Mouse (Mus musculus) heart, embryonic 13.5 days (tissue): ENCODE data around the gene Ylpm1. TPM values are rescaled to one million over a fixed set of nuclear protein-coding genes. Genes with fewer than 3 reads are reported as not detected.
A peak's percentile ranks its signal among the peaks of the same experiment; 100 is the strongest.

Experiments used
- ATAC-seq: fragments of 200-750 bp; cut with Nextera tagmentation; 2 replicates; pipeline ENCODE4 v1.8.0; 2017; ENCODE audit warnings: moderate TSS enrichment; ENCODE audit not compliant: insufficient number of reproducible peaks, low FRiP score, low TSS enrichment; ENCODE audit errors: extremely low read depth
- H3K27ac ChIP-seq: fragments of 300-500 bp; sonication (generic); replicated peaks from 2 replicates; pipeline ENCODE4 v1.5.1; 2015; ENCODE audit warnings: moderate library complexity, mild to moderate bottlenecking, inconsistent platforms
- H3K27me3 ChIP-seq: fragments of 300-500 bp; sonication (generic); replicated peaks from 2 replicates; pipeline ENCODE4 v1.6.1; 2015; ENCODE audit warnings: mild to moderate bottlenecking, inconsistent platforms
- H3K36me3 ChIP-seq: fragments of 300-500 bp; sonication (generic); 2 replicates; pipeline ENCODE4 v1.6.1; 2015; ENCODE audit warnings: mild to moderate bottlenecking, inconsistent platforms
- H3K4me1 ChIP-seq: fragments of 300-500 bp; sonication (generic); 2 replicates; pipeline ENCODE4 v1.6.1; 2015; ENCODE audit warnings: inconsistent platforms
- H3K4me2 ChIP-seq: fragments of 300-500 bp; sonication (generic); 2 replicates; pipeline ENCODE4 v1.6.1; 2015; ENCODE audit warnings: inconsistent platforms, mild to moderate bottlenecking, moderate library complexity
- H3K4me3 ChIP-seq: fragments of 300-500 bp; sonication (generic); 2 replicates; pipeline ENCODE4 v1.5.1; 2015; ENCODE audit warnings: moderate library complexity, mild to moderate bottlenecking, inconsistent platforms
- H3K9ac ChIP-seq: fragments of 300-500 bp; sonication (generic); 2 replicates; pipeline ENCODE4 v1.6.1; 2015; ENCODE audit warnings: inconsistent platforms, mild to moderate bottlenecking, moderate library complexity
- H3K9me3 ChIP-seq: fragments of 300-500 bp; sonication (generic); 2 replicates; pipeline ENCODE4 v1.6.1; 2016; ENCODE audit warnings: inconsistent platforms
- WGBS: fragments of 180-500 bp; shearing (Covaris S2); methylation state at CpG from one replicate; pipeline ENCODE4 v1.1.7; 2015; ENCODE audit warnings: mixed read lengths; 5-methylcytosine and 5-hydroxymethylcytosine counted together
- polyA plus RNA-seq: library from polyadenylated mRNA; unstranded; fragments of >200 nt; fragmentation: Nextera tagmentation; extraction: Ambion mirVana; gene quantifications from 2 replicates; pipeline ENCODE4 v1.2.1, GENCODE M21; 2015

Gene Ylpm1
- polyA plus RNA-seq, 1 experiment from 2014 or later = 17.1 TPM

DNA sequence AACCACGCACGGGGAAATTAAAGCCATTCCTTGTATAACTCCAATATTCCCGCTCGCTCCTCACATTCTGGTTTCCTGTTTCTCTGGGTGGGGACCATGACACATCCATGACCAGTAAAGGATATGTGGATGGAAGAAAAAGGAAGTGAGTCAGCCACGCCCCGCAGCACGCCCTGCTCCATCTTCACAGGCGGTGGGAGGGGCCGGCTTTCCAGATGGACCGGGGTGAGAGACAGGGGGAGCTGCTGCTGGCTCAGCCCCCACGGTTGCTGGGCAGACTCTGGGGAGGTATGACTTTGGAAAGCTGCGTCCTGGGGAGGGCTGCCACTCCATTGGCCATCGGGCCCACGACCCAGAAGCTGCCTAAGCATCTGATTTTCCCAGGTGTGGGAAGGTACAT lies 97.9 kb downstream of the Ylpm1 start:
- 25% methylated on average over 14 of the region's 14 CpGs for whole genome bisulfite sequencing
- H3K9ac ChIP-seq = no peak overlapping the region
- H3K27me3 ChIP-seq = no peaks in the 10 kb centered on the region
- peaks cover 10% of the 10 kb centered on the region; the same call in 1 of the 2 replicates for H3K4me1 ChIP-seq
- no peak for ATAC-seq
- no peak overlapping the region for H3K4me2 ChIP-seq
- no peaks in the 10 kb centered on the region for H3K9me3 ChIP-seq
- H3K4me3 ChIP-seq = no peak overlapping the region
- no peak overlapping the region for H3K27ac ChIP-seq
- peaks cover 9% of the 10 kb centered on the region for H3K36me3 ChIP-seq

DNA sequence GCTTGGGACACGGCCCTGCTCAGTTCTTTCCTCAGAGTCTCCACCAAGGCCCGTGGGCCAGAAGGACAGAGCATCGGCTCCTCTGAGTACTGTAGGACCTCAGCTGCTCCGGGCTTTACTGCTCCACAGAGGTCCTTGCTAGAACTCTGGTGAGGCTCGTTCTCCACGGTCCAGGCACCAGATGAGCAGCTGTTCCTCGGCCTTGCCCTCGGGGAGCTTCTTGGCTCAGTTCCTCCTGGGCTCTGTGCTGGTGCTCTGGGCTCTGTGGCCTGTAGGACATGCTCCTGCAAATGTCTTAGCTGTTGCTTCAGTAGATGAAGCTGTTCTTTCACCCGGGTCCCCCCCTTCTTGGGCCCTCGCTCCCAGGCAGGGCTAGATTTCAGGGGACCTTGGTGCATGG lies 98.6 kb downstream of the Ylpm1 start:
- no peak for ATAC-seq
- no peak overlapping the region for H3K4me2 ChIP-seq

DNA sequence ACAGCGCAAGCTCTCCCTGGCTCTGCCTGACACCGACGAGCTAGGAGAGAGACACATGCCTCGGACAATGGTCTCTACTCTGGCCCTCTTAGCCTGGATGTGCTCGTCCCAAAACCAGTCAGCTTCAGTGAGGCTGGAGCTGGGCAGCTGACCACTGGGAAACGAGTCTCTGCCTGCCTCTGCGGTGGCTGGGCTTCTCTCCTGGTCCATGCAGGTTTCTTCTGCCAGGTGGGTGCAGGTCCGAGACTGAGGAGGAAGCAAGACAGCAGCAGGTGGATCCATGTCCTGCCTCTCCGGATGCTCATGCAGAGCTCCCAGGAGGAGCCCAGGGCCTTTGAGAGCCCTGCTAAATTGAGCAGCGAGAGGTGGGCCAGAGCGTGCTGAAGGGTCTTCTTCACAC lies 99.0 kb downstream of the Ylpm1 start:
- Histone ChIP-seq H3K9ac (no peak overlapping the region), H3K4me2 (no peak overlapping the region), H3K4me3 (no peak overlapping the region), H3K27me3 (no peaks in the 10 kb centered on the region), H3K36me3 (no peaks in the 10 kb centered on the region), H3K4me1 (peaks cover 10% of the 10 kb centered on the region; the same call in 1 of the 2 replicates), H3K27ac (no peak overlapping the region), H3K9me3 (no peaks in the 10 kb centered on the region)
- 79% methylated on average over 11 of the region's 11 CpGs for WGBS
- ATAC-seq = no peak

More for the DNA sequence above, 98.6 kb downstream of the Ylpm1 start:
- Histone ChIP-seq H3K27ac (no peak overlapping the region), H3K4me3 (no peak overlapping the region), H3K36me3 (0 out of 2 replicates have a peak, but pooled peaks cover 3% of the 10 kb centered on the region), H3K9me3 (no peaks in the 10 kb centered on the region), H3K27me3 (no peaks in the 10 kb centered on the region), H3K4me1 (peaks cover 10% of the 10 kb centered on the region; the same call in 1 of the 2 replicates), H3K9ac (no peak overlapping the region)
- 71% methylated on average over 10 of the region's 10 CpGs for WGBS

DNA sequence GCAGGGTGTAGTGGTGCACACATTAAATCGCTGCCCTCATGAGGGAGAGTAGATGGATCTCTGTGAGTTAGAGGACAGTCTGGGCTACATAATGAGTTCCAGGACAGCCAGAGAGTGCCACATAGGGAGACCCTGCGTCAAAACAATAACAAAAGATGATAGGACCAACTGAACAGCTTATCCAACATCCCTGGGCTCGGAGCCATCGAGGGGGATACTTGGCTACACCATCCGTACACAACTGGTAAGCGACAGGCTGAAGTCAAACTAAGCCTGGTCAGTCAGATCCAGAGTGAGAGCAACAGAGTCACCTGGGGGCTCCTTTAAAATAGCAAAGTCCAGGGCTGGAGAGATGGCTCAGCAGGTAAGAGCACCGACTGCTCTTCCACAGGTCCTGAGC lies 99.7 kb downstream of the Ylpm1 start:
- 83% methylated on average over 7 of the region's 7 CpGs for WGBS
- Histone ChIP-seq H3K27me3 (no peaks in the 10 kb centered on the region), H3K9me3 (no peaks in the 10 kb centered on the region), H3K4me1 (peaks cover 10% of the 10 kb centered on the region; the same call in 1 of the 2 replicates), H3K36me3 (no peaks in the 10 kb centered on the region), H3K9ac (no peak overlapping the region), H3K4me3 (no peak overlapping the region), H3K27ac (no peak overlapping the region), H3K4me2 (no peak overlapping the region)
- ATAC-seq = no peak

DNA sequence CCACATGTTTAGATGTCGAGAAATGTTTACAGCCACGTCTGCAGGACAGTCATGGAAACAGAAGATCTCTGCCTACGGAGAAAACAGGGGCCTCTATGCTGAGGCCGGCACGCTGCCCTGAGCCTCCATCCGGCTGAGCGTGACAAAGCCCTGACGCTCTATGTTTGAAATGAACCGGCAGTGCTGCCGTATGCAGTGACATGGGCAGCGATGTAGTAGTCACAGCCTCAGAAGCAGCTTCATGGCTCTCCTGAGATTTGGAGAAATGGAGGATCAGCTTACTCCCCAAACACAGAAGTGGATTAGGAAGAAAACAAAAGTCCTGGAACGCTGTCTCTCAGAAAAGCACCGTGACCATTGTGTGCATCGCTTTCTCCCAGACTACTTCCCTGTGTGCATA lies 104.9 kb downstream of the Ylpm1 start:
- no peaks in the 10 kb centered on the region for H3K9me3 ChIP-seq
- H3K4me3 ChIP-seq = no peak overlapping the region
- ATAC-seq = no peak
- 74% methylated on average over 14 of the region's 14 CpGs for WGBS
- no peak overlapping the region for H3K27ac ChIP-seq
- no peak overlapping the region for H3K9ac ChIP-seq
- no peaks in the 10 kb centered on the region for H3K36me3 ChIP-seq
- no peak overlapping the region for H3K4me2 ChIP-seq
- 0 out of 2 replicates have a peak, but pooled peaks cover 3% of the 10 kb centered on the region for H3K4me1 ChIP-seq
- no peaks in the 10 kb centered on the region for H3K27me3 ChIP-seq

DNA sequence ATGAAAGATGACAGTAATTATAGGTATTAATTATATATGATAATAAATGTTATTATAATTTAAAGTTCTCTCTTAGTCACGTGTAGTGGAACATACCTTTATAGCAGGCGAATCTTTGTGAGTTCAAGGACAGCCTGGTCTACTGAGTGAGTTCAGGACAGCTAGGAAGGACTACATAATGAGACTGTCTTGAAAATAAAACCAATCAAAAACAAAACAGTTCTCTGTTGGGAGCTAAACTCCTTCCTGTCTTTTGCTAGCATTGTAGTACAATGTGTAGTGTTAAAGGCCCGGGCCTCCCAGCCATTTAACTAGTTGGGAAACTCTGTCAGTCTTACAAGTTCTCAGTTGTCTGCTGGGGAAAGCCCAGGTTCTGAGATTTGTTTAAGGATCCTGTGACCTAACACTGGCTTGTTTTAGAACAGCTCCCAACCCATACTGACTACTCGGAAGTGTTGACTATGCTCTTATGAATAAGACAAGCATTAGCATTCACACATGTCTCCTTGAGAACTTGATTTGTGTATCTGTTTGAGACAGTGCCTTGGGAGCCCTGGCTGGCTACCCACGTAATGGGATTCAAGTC lies 105.5 kb downstream of the Ylpm1 start:
- H3K27me3 ChIP-seq = no peaks in the 10 kb centered on the region
- no peak for ATAC-seq

DNA sequence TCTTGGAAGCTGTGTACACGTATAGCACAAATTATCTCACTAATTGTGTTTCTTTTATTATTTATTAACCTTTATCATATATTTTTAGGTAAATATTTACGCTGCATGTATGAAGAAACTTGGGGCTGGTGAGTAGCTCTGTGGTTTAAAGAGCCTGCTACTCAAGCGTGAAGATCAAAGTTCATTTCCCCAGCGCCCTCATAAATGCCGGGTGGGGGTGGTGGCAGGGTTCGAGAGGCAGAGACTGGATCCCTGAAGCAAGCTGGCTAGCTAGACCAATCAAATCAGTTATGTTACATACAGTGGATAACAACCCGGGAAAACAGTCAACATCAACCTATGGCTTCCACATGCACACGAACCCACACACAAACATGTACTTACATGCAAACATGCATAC lies 107.0 kb downstream of the Ylpm1 start:
- peaks cover 11% of the 10 kb centered on the region for H3K4me1 ChIP-seq
- no peak overlapping the region for H3K27ac ChIP-seq
- H3K27me3 ChIP-seq = no peaks in the 10 kb centered on the region
- H3K4me2 ChIP-seq = no peak overlapping the region
- WGBS = 75% methylated on average over 8 of the region's 8 CpGs
- H3K36me3 ChIP-seq = no peaks in the 10 kb centered on the region
- no peak overlapping the region for H3K9ac ChIP-seq
- no peak for ATAC-seq
- H3K9me3 ChIP-seq = no peaks in the 10 kb centered on the region
- H3K4me3 ChIP-seq = no peak overlapping the region

More for the DNA sequence above, 105.5 kb downstream of the Ylpm1 start:
- H3K4me3 ChIP-seq = no peak overlapping the region
- H3K9me3 ChIP-seq = no peaks in the 10 kb centered on the region
- H3K9ac ChIP-seq = no peak overlapping the region
- H3K4me2 ChIP-seq = no peak overlapping the region
- H3K27ac ChIP-seq = no peak overlapping the region
- H3K36me3 ChIP-seq = no peaks in the 10 kb centered on the region
- WGBS = 73% methylated on average over 5 of the region's 5 CpGs
- H3K4me1 ChIP-seq = peaks cover 8% of the 10 kb centered on the region

DNA sequence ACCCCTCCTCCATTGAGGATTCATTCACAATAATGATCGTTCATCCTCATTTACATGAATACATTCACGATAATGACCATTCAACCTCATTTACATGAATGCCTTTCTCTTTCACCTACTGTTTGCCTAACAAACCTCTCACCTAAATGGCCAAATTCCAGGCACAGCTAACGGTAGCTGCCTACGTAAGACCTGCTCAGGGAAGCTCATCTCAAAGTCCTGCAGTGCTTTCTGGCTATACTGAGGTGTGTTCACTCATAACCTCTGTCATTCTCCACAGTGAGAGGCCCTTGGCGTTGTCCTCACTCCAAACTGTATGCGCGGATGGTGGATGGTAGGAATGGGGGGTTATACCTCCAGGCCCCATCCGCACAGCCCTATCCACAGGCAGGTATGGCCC lies 108.7 kb downstream of the Ylpm1 start:
- Histone ChIP-seq H3K9ac (no peak overlapping the region), H3K4me3 (no peak overlapping the region), H3K4me2 (no peak overlapping the region), H3K4me1 (peaks cover 17% of the 10 kb centered on the region), H3K36me3 (no peaks in the 10 kb centered on the region), H3K9me3 (no peaks in the 10 kb centered on the region), H3K27ac (no peak overlapping the region), H3K27me3 (no peaks in the 10 kb centered on the region)
- no peak for ATAC-seq
- 84% methylated on average over 8 of the region's 8 CpGs for WGBS

DNA sequence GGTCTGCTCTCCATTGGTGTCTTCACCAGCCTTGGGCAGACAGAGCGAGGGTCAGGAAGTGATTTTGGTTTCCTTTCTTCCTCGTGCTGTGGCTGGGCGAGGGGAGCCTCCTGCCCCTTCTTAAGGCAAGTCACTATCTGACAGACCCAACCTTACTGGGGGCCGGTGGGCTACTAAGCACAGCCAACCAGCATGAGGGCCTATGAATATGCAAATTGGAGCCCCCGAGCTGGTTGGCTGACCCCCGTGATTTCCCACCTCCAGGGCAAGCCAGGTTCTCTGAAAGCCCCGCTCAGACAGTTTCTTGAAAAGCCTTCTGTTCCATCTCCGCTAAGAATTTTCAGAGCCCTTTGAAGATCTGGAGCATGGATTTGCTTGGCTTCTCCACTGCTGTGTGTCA lies 110.2 kb downstream of the Ylpm1 start:
- ATAC-seq = no peak
- Histone ChIP-seq H3K27ac (no peak overlapping the region), H3K4me3 (peak overlapping the region; percentile 29), H3K9ac (peak overlapping the region; percentile 44), H3K27me3 (no peaks in the 10 kb centered on the region), H3K36me3 (no peaks in the 10 kb centered on the region), H3K9me3 (no peaks in the 10 kb centered on the region), H3K4me2 (peak overlapping the region; percentile 64), H3K4me1 (peaks cover 21% of the 10 kb centered on the region)
- WGBS = 3% methylated on average over 8 of the region's 8 CpGs

DNA sequence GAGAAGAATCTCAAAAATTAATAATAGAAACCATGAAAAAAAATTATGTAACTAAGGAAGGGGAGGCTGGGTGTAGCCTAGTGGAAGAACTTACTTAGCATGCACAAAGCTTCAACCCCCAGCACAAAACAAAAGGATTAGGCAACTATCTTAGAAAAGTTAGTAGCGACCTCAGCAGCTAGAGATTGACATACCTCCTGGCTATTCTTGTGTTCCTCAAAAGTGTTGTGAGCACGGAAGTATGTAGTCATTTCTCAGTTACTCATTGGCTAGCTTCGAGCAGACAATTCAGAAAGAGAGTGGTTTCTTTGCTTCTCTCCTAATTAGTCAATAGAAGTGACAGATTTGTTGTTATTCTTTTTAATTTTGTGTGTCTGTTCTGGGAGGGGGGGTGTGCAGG lies 112.5 kb downstream of the Ylpm1 start:
- peaks cover 7% of the 10 kb centered on the region for H3K36me3 ChIP-seq
- H3K4me2 ChIP-seq = no peak overlapping the region
- no peaks in the 10 kb centered on the region for H3K9me3 ChIP-seq
- no peak overlapping the region for H3K4me3 ChIP-seq
- H3K4me1 ChIP-seq = peaks cover 43% of the 10 kb centered on the region
- no peak overlapping the region for H3K27ac ChIP-seq
- 60% methylated on average over 3 of the region's 3 CpGs for WGBS
- no peak for ATAC-seq
- H3K27me3 ChIP-seq = no peaks in the 10 kb centered on the region
- H3K9ac ChIP-seq = no peak overlapping the region

DNA sequence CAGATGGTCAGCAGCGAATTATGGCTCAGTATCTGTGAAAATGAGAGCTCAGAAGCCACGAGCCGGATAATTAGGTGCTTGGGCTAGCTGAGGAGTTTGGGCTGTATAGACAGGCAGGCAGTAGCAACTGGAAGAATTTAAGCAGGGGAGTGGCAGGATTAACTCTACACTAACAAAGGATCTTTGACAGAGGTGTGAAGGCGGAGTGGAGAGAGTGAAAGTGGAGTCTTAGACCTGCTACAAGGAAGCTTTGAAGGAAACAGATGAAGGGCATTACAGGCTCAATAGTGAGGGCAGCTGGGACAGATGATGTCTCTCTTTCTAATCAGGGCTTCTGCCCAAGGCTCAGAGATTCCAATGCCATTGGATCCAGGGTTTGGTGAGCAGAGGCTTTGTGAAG lies 113.3 kb downstream of the Ylpm1 start:
- peak overlapping the region; percentile 90 for H3K4me2 ChIP-seq

DNA sequence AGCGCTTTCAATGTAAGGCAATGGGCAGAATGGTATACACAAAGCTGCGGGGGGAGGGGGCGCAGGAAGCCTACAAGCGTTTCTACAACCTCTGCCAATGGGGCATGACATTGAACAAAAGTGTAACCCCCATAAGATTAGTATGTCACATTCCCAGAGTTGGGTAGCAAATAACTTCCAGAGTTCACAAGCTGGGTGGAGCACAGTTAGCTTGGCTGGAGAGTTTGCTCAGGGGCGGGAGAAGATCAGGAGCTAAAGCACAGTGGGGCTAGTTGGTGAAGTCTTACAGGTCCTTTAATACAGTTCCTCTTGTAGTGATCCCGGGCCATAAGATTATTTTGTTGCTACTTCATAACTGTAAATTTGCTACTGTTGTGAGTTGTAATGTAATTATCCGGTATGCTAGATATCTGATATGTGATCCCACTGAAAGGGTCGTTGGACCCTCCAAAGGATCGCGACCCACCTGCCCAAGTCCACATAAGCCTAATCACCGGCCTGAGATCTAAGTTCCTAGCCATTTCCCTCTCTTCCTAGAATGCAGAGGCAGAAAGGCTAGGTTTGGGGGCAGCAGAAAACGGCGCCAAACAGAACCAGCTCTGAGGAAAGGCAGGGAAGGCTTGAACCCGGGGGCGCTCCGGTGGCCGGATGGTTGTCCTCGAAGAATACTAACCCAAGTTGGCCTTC lies 114.0 kb downstream of the Ylpm1 start:
- Histone ChIP-seq H3K27ac (peak overlapping the region; percentile 95), H3K27me3 (no peaks in the 10 kb centered on the region), H3K4me1 (peaks cover 49% of the 10 kb centered on the region), H3K9ac (peak overlapping the region; percentile 99), H3K9me3 (no peaks in the 10 kb centered on the region), H3K36me3 (peaks cover 13% of the 10 kb centered on the region), H3K4me3 (peak overlapping the region; percentile 98), H3K4me2 (peak overlapping the region; percentile 90)
- no peak for ATAC-seq
- 13% methylated on average over 18 of the region's 18 CpGs for WGBS

More for the DNA sequence above, 113.3 kb downstream of the Ylpm1 start:
- Histone ChIP-seq H3K4me1 (peaks cover 49% of the 10 kb centered on the region), H3K36me3 (peaks cover 7% of the 10 kb centered on the region), H3K4me3 (0 out of 2 replicates have a peak overlapping the region, but pooled peaks have one; percentile 98), H3K27me3 (no peaks in the 10 kb centered on the region), H3K27ac (peak overlapping the region; percentile 95; the same call in 1 of the 2 replicates), H3K9me3 (no peaks in the 10 kb centered on the region), H3K9ac (peak overlapping the region; percentile 99; the same call in 1 of the 2 replicates)
- ATAC-seq = no peak
- WGBS = 62% methylated on average over 4 of the region's 4 CpGs
